Mouse (Mus musculus) WW6 (cell line): ENCODE data around the gene Dlg2.
A peak's percentile ranks its signal among the peaks of the same experiment; 100 is the strongest.

ENCODE experiments used
- DNase-seq: peaks from one replicate; pipeline ENCODE4 v3.0.0-alpha.2; 2013; ENCODE audit warnings: low read depth, low spot score

Dlg2 gene

DNA sequence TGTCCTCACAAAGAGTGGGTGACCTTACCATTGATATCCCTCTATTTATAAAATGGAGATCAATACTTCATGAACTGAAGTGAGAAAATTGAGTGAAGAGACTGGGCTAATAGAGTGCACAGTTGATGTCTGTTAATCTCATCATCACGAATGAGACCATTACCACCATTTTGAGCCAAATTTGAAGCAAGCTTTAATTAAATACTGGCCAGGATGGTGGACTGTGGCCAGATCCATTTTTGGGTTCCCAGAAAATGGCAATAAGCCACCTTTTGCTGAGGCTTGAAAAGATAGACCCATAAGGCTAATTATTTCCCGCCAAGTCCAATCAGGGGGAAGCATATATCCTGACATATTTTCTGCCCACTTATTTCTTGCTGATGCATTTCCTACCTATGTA, 1421.0 kb downstream of the Dlg2 start:
- DNase-seq, result no peak

GRCm38 (mm10) chr7:91902503-91902902, 1426.0 kb downstream of the Dlg2 start:
- DNase-seq, result no peak

DNA sequence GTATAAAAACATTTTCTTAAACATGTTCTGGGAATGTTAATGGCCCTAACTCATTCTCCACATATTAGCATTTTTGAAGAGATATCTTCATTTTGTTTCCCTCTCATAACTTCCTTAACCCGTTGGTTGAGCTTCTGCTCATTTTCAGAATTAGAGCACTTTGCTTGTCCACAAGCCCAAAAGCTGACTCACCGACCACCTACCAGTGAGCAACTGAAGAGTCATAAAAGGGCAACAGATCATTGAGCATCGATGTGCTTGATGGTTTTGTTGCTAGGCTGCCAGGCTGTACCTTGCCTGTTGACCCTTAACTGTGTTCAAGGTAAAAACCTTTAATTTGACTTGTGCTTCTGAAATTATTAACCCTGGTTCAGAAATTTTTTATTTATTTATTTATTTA, 1440.3 kb downstream of the Dlg2 start:
- no peak for DNase-seq

DNA sequence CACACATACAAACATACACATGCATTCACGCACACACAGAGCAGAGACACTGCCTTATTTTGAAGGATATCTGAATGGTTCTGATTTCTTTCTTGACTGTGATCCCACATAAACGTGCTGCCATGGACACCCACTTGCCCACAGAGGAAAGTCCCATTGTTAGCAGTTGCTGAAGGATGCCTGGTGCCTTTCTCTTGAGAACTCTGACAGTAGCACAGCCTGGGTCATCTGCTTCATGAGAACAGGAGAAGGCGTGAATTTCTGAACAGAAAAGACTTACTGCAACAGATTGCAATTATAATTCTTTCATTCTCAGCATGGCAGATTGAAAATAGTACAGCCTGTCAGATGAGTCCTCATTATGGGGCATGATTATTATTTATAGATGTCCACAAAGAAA, 1442.6 kb downstream of the Dlg2 start:
- no peak for DNase-seq

DNA sequence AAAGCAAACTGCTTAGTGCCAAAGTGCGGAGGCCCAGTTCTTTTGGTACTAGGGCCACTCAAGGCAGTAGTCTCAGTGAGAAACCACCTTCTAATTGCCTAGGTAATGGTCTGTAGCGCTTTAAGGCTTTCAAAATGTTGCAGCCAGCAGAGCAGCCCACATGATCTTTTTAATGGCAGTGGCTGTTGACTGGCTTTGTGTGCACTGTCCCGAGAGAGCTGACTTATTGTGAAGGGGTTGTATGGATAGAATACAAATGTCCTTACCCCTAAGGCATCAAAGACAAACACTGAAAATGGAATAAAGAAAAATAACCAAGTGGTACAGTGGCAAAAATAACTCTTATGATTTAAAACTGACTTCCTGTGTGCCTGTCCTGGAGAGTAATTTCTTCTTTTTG, 1443.3 kb downstream of the Dlg2 start:
- no peak for DNase-seq

DNA sequence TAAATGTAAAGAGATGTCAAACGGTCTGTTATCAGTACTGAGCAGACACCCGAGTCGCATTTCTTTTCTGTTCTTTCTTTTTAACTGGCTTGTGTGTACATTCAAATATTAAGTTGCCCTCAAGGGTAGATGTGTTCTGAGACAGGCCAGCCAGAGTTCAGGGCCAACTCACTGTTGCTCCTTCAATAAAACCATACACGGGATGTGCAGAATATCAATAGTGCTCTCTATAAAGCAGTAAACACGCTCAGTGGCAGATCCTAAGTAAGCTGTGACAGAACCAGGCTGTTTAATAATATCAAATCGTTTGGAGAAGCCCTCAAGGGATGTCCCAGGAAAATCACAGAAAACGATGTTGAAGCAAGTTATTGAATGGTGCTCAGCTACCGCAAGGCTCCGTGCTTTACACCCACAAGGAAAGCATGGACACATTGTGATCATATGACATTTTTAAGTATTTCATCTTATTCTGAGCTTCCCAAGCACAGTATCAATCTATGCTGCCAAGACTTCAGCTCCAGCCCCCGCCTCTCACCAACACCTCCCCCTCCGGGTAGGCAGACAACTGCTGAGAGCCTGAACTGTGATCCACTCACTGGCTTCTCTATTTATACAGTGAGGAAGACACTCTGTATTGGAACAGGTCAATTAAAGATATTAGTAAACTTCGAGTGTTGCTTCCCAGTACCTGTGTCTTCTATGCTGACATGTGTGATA, 1458.6 kb downstream of the Dlg2 start:
- no peak for DNase-seq

DNA sequence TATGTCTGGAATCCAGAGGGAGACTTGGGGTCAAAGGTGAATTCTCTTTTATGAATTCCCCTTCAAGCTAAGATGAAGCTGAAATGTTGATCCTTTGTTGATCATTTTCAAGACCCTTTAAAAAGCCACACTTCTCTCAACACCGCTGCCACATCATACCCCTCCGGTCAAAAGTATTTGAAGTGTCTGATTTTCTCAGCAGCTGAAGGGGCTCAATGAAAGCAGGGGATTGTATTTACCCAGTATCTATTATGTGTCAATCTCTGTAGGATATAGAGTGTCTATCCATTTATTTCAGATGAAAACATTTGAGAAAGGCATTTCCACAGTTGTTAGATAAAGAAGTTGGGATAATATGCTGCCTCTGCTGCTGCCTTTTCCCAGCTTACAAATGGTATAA, 1459.7 kb downstream of the Dlg2 start:
- DNase-seq, result no peak

- DNase-seq, result no peak
Observed at GRCm38 (mm10) chr7:91943224-91943623, 1466.8 kb downstream of the Dlg2 start.

GRCm38 (mm10) chr7:91955584-91955983, 1479.1 kb downstream of the Dlg2 start:
- DNase-seq, result no peak

DNA sequence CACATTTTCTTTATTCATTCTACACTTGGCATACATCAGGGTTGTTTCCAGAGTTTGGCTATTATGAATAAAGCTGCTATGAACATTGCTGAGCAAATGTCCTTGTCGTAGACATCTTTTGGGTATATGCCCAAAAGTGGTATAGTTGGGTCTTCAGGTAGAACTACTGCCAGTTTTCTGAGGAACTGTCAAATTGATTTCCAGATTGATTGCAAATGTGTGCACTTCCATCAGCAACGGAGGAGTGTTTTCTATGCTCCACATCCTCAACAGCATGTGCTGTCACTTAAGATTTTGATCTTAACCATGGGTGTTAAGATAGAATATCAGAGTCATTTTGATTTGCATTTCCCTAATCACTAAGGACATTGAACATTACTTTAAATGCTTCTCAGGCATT, 1486.5 kb downstream of the Dlg2 start:
- no peak for DNase-seq

- no peak for DNase-seq
Observed at GRCm38 (mm10) chr7:91972970-91973369, 1496.5 kb downstream of the Dlg2 start.

DNA sequence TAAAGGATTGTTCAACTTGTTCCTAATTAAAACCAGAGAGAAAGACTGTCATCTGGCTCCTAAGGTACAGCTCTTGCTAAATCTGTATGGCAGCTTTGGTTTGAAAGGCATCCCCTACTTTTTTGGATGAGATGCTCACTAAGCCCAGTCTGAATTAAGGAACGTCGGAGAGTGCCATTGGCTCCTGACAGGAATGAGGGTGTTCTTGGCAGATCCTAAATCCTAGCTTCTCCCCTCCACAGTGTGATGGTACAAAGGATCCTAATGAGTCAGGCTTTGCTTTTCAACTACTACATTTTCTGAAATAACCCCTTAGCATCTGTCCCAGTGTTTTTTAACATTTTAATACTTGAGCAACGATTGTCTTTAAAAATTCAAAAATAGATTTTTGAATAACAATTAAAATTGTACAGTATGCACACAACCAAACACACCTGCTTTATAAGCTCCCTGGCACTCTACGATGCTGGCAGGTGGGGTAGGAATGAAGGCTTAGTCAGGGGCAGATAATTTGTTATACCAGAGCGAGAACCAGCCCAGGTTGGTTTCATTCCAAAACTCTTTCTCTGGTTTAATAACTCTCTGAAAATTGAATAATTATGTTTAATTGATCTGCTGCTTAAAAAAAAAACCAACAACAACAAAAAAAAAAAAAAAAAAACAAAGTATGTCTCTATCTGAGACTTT, 1527.4 kb downstream of the Dlg2 start:
- DNase-seq, result no peak

DNA sequence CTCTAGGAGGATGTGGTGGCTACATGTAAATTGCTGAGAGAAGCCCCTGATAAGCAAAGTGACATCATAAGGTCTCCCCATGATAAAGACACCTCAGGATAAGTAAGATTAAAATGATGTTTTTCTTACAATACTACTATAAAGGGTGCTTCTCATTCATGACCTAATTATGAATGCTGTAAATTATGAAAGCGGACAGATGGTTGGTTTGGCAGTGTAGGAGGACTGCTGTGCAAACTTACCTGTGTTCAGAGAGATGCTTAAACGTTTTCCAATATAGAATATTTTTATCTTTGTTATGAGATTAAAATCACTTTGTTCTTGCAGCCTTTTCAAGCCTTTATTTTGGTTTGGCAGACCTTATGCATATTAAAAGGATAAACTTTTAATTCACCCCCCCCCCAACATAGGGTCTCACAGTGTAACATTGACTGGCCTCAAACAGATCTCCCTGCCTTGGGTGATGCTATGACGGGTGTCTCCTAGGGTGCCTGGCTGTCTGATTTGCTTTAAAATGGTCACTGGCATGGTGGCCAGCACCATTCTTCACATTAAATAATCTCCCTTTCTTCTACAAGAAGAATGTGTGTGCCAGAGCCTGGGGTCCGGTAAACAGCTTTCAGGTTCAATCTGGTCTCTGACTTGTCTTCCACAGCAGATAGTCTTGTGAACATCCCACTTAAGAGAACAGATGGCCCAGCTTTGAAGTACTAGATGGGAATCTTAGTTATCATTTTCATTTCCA, 1529.4 kb downstream of the Dlg2 start:
- DNase-seq, result no peak

GRCm38 (mm10) chr7:92008702-92009101, 1532.2 kb downstream of the Dlg2 start:
- DNase-seq, result no peak

DNA sequence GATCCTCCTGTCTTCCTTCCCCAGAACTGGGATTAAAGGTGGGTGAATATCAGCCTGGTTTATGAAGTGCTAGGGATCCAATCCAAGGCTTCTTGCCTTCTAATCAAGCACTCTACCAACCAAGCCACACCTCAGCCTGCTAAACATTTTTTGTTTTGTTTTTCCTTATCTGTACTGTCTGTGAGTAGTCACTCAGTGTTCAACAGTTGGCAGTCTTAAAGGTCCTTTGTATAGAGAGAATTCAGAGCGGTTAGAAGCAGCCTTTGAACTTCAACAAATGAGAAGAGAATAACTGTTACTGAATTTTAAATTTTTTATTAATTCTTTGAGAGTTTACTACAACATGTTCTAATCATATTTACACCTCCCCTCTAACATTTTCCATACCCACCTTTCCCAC, 1548.5 kb downstream of the Dlg2 start:
- DNase-seq, result no peak

DNA sequence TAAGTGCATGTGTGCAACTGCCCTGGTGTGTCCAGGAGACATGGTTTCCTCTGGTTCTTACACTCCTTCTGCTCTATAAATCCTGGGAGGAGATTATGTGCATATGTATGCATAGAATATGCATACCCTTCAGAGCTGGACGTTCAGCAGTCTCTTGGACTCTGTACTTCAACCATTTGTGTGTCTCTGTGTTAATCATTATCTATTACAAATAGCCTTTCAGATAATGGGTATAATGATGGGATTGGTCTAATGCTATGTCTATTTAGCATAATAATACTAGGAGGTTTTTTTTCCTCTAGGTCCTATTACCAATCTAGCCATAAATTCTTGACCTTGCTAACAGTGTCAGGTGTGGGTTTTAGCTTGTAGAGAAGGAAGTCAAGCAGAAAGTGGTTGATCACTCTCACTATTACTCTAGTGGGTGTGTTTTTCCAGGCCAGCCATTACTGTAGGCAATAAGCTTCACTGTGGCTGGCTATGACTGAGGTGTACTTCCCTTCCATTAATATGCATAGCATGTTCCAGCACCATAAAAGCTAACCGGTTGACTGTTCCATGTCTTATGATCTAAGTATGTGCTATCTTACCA, 1549.1 kb downstream of the Dlg2 start:
- DNase-seq, result no peak

- DNase-seq, result peak; percentile 7
Observed at GRCm38 (mm10) chr7:92027049-92027448, 1550.6 kb downstream of the Dlg2 start.

- no peak for DNase-seq
Observed at GRCm38 (mm10) chr7:92034256-92034655, 1557.8 kb downstream of the Dlg2 start.

DNA sequence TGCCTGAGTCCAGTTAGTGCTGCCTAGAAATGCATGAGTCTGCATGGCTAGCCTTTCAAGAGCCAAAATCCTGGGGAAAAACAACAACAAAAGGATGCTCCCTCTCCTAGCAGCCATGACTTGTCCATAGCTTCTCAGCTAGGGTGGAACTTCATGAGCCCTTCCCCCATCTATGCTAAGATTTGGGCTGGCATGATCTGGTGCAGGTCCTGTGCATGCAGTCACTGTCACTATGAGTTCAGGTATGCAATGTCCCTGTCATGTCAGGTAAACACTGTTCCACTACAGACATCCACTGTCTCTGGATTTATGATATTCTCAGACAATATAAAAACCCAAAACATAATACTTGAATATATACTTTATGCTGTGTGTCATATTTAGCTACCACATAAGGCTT, 1563.7 kb downstream of the Dlg2 start:
- no peak for DNase-seq

GRCm38 (mm10) chr7:92040785-92041411, 1564.4 kb downstream of the Dlg2 start:
- no peak for DNase-seq

DNA sequence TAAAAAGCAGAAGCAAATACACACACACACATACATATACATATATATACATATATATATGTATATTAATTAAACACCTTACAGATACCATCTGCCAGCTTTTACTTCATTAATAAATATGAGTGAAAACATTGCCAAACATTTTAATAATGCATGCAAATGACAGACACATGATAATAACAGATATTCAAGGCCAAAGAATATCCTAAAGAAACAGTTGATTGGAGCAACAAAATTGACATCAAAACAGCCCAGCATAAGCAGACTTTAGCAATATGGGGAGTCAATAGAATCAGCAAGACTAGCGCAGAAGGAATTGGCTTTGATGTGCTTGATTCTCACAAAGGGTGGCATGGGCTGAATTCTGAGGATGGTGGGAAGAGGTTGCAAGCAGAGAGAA, 1568.5 kb downstream of the Dlg2 start:
- DNase-seq, result no peak

DNA sequence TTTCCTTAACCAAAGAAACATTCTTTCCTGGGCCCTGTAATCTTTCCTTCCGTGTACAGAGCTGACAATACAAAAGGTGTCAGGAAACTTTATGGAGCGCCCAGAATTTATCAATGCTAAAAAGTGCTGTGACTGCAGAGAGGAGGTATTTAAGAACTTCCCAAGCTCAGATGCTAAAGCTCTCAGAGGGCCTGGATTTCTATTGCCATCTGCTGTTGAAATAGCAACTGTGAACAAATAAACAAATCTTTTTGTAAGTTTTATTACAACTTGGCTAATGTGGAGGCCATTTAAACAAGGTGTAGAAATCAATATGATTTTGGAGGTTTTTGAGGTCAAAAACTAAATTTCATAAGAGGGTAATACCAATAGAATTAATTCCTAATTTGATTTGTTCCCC, 1570.8 kb downstream of the Dlg2 start:
- no peak for DNase-seq
